Mouse (Mus musculus) monocyte, adult 5-6 weeks (primary cell): Measurements from ENCODE around the gene Kyat1. TPM values are rescaled to one million over a fixed set of nuclear protein-coding genes. Genes with fewer than 3 reads are reported as not detected.

Source experiments
- ATAC-seq: fragments of 153-309, 156-312 bp; replicated peaks from 2 replicates; pipeline ENCODE4 v1.8.0; 2017; ENCODE audit warnings: mild to moderate bottlenecking; ENCODE audit not compliant: low TSS enrichment, insufficient number of reproducible peaks, severe bottlenecking, poor library complexity, low FRiP score
- total RNA-seq: library from RNA; stranded (forward); fragments of 200-1000, 200-491, 200-594 nt; gene quantifications from 3 replicates; pipeline ENCODE4 v1.2.3, GENCODE M21; 2017

Kyat1 gene
- total RNA-seq, 1 experiment from 2014 or later = 1.2 TPM

DNA sequence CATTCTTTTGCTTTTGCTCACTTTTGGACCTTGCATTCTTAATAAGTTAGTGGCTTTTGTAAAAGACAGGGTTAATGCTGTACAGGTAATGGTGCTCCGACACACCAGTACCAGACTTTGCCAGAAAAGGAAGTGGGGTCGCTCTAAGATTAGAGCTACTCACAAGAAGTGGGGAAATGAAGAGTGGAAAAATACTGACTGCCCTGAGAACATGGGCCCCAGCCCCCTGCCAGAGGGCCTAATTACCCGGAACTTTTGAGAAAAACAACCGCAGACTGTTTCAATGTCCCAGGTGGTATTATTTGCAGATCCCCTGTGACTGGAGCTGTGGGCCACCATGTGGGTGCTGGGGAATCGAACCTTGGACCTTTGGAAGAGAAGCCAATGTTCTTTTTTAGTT, 29.9 kb upstream of the Kyat1 start:
- no peak for ATAC-seq

DNA sequence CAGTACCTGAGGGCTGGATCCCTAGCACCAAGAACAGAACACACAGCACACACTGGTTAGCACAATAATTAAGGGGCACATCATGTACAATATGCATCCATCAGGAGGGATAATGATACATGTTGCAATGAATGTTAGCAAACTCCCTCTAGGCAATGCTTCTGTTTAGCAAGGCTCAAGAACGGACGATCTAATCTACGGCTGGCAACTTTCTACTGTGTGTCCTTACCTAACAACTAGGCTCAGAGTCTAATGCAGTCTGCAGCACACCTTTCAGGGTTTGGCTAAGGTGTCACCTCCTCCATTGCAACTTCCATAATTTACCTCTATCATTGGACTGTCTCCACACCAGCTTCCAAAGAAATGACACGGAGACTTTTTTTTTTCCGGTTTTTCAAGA, 10.6 kb upstream of the Kyat1 start:
- ATAC-seq = no peak

DNA sequence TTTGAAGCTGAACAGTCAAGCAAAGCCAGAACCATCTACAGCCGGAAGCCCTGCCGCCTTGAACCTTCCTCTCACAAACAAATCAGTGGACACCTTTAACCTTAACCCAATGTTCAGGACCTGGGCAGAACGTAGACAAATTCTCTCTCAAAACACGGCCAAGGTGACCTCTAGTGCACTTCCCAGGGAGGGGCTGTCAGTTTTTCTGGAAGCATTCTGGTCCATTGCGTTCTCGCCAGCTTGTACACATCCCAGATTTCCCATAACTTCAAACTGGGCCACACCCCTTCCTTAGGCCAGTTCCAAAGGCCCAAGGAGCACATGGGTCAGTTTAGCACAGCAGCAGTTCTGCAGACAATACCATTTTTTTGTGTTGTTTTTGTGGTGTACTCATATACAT, 9.8 kb upstream of the Kyat1 start:
- ATAC-seq = no peak

DNA sequence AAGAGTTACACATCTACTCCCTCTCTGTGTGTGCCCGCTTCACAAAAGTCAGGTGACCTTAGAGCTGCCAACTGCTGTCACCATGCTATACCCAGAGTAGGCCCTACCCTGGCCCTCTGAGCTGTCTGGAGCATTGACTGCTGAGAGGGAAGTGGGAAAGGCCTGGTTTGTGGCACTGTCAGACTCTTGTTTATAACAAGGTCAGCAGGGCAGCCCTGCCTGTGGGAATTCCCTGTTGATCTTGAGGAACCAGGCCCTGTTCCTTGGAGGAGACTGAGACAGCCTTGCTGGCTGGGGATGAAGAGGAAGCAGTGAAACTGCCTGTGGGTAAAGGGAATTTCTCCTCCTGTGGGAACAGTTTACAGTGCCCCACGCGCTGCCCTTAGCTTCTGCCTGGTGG, 9.1 kb upstream of the Kyat1 start:
- ATAC-seq = no peak

DNA sequence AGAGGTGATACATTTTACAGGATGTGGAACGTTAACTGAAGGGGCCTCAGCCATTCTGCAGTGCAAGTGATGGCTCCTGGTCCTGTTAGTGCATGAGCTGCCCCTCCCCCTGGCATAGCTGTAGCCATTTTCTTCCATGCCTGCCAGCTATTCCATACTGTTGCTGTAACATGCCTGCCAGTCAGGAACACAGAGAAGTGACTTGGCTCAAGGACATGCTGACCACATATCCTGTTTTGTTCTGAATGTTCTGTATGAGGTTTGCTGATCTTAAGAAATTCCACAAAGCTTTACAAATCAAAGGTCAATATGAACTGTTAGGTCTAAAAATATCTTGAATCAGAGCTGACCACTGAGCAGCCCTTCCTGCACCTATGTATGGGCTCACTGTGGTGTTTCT, 7.3 kb upstream of the Kyat1 start:
- ATAC-seq = no peak

DNA sequence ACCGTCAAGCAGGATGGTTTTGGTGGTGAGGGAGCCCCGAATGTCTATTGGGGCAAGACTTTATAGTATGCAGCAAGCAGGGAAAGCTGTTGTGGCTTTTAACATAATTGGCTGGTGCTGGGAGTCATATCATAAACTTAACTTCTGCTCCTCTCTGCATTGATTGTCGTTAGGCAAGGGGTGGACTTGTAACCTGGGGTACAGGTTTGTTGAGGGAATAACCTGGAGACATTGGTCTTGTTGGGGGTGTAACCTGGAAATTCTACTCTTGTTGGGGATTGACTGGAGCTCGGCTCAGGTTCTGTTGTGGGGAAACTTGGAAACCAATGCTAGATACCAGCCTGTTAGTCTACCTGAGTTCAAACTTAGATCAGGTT, 6.5 kb upstream of the Kyat1 start:
- ATAC-seq = no peak

DNA sequence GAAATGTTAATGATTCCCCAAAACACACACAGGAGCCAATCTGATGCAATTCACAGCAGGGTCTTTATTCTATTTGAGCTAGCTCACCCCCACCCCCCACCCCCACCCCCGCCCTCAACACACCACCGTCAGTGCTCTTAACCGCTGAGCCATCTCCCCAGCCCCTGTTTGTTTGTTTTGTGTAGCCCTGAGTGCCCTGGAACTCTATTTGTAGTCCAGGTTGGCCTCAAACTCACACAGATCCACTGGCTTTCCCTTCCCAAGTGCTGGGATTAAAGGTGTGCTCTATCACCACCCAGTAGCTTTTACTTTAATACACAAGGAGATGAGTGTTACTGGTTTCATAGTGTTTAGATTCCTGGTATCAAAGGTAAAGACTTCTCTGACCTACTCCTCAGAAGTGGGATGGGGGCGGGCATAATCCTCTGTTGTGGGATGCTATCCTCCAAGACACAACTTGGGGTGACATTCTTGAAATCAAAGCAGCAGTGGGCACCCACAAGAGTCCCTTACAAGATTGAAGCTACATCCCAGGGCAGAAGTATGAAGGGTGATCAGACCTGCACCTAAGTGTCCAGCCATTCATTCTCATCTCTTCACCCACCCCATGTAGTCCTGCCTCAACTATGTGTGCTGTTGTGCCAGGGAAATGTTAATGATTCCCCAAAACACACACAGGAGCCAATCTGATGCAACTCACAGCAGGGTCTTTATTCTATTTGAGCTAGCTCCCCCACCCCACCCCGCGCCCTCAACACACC, 5.9 kb upstream of the Kyat1 start:
- no peak for ATAC-seq

DNA sequence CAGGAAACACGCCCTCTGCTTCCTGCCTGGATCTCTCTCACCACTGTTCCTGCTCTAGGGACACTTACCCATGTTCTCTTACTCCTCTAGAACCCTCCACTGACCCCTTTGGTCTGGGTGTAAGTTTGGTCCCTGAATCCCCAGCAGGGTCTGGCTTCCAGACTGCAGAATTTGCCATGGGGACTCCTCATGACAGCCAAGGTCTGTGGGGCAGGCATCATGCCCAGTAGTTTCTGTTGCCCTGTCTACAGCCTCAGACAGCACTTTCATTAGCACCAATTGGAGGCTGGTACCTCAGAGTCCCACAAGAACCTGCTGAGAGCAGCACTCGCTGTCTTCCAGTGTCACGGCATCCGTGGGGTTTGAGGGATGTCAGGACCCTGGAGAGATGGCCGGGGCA, 2.2 kb upstream of the Kyat1 start:
- ATAC-seq = no peak

DNA sequence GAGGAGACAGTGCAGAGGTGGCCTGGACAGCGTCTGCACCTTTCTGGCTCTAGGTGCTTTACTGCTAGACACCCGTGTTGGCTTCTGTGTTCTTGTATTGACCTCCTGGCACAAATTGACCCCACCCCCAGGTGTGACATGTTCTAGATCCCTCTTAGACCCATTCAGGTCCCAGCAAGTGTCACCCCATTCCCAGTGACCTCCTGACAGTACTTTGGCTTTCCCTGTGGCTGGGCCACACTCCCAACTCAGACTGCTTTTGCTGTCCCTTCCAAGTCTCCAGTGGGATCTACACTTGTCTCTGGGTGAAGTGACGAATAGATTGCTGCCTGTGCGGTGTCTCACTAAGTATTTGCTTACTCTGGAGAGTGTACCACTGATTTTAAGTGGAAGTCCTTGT, 1.8 kb upstream of the Kyat1 start:
- ATAC-seq = no peak

DNA sequence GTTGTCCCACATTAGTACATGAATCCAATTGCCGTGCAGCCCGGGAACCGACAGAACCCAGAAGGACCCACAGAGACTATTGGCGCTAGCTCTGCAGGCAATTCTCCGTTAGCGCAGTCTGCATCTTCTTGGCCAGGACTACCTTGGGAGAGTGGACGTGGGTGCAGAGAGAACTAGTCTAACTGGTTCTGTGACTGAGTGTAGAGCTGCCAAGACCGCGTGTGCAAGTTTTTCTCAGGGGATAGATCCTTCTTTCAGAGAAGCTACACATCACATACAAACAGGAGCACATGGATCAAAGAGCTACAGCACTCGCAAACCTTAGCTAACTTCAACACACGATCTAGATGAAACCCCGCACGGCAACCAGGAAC, 405 bp downstream of the Kyat1 start:
- no peak for ATAC-seq

DNA sequence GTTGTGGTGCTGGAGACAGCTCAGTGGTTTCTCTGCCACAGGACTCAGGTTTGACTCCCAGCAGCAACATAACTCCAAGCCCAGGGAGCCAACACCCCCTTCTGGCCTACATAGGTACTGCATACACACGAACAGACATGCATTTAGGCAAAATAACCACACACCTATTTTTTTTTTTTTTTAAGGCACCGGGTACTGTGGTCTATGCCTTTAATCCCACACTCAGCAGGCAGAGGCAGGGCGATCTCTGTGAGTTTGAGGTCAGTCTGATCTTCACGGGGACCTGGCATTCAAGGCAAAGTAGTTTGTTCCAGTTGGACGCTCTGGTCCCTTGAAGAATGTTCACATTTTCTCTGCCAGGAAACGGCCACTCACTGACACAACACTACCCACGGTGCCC, 2.2 kb downstream of the Kyat1 start:
- no peak for ATAC-seq

DNA sequence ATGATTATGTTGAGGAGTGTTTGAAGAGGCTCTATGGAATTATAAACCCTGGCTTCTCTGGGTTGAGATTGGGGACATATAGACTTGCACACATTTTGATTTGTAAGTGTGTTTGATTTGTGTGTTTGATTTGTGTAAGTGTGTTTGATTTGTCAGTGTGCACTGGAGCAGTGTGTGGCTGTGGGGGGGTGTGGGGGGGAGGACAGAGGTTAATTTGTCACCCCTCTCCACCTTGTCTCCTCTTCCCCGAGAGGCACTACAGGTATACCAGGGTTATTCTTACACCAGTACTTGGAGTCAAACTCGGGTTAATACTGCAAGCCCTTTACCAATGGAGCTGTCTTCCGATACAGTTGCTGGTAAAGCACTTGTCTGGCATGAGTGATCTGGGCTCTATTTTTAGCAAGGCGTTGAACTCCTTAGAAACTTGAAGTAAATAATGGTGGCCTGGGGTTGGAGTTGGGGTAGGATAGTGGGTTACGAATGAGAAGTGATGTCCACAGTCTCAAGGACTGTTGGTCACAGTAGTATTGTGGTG, 5.2 kb downstream of the Kyat1 start:
- no peak for ATAC-seq

DNA sequence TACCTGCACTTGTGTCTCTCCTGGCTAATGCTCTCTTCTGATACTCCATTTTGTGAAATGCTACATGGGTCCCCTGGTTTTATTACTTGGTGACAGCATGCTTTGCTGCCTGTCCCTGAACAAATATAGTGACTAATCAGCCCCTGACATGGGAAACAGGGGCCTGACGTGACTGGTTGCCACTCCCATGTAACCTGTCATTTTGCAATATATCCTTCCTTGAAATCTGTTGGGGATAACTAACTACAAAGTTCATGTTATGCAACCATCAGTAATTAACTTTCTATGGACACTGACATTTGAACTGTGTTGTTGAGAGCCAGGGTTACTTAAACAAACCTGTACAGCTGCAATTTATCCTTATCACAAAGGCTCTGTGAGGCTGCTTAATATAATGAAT, 5.7 kb downstream of the Kyat1 start:
- ATAC-seq = no peak

DNA sequence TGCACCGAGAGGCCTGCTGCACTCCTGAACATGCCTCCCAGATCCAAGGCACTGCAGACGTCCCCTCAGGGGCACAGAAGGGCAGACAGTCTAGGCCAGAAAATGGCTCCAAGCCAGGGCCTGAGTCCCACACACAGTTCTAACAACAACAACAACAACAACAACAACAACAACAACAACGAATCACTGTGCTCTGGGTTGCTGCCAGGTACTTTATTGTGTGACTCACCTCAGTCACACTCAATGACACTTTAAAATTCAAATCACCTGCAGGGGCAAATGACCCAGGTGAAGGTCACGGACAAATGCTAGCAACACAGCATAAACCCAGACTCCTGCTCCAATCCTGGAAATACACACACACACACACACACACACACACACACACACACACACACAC, 7.6 kb downstream of the Kyat1 start:
- ATAC-seq = no peak

DNA sequence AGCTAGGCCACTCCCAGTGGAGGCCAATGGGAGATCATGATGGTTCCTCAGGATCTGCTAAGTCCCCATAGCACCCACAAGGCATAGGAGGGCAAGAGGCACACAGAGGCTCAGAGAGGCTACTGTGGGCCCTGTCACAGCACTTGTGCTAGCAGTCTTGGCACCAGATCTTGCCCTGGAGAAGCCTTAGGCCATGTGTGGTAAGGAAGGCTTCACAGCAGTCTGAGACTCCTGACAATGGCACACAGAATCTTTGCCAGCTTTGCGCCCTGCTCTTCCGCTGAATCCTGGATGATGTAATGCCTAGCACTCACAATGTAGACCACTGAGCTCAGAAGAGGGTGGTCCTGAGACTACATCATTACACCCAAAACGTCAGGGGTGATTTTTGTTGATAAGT, 11.0 kb downstream of the Kyat1 start:
- ATAC-seq = no peak

DNA sequence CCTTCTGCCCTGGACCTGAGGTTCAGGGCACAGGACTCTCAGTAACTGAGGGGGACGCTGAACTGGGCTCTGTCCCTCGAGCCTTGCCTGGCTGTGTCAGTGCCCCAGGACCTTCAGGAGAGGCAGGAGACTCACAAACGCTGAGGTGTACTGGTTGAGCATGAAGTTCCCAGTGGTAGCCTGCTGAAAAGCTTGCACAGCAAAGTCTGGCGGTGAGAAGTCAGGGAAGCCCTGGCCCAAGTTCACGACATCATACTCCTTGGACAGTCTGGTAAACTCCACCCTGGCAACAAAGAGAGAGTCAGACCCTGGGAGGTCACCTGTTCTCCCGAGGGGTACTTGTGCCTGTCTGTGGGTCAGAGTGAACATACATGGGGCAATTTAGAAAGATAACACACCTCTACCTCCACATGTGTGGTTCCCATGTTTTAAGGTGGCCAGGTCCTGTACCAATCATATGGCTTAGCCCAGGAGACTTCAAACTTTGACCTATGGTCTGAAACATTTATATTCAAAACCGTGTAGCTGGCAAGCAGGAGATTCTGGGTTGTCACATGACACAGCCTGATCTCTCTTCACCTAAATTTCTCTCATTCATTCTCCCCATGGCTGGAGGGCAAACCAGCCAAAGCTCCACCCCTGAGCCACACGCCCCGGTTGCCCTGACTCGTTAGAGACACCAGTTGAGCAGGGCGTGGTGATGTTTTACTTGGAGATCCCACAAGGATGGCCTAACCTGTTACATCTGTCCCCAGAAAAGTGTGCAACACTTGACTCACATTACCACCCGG, 13.7 kb downstream of the Kyat1 start:
- ATAC-seq = no peak

DNA sequence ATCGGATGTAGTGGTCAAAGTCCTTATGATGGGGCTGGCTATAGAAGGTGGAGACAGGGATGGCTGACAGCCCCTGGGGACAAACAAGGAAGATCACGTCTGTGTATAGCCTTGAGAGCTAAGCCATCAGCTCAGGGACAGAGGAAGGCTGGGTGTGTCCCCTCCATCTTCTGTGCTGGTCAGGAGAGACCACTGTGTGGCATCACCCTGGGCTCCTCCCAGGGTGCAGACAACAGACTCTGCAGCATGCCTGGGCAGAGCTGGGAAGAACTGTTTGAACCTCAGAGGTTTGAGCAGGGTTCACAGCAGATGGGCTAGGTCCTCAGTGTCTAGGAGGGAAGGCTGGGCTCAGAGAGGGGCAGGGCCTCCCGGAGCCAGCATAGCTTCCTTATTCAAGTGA, 20.0 kb downstream of the Kyat1 start:
- ATAC-seq = no peak

DNA sequence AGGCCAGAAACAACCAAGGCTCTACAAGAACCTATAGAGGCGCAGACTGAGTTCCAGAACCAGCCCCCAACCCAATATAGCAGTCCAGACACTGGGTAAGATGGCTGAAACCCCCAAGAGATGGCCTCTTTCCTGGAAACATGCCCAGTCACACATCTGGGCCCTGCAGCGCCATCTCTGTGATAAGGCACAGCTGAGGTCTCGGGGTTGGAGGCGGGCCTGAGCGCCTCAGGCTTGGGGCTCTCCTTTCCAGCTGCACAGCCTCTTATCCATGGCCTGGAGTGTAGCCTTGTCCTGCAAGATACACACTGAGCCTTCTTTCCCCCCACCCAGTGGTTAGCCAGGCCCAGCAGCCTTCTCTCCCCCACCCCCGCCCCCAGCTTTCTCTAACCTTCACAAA, 20.4 kb downstream of the Kyat1 start:
- no peak for ATAC-seq

DNA sequence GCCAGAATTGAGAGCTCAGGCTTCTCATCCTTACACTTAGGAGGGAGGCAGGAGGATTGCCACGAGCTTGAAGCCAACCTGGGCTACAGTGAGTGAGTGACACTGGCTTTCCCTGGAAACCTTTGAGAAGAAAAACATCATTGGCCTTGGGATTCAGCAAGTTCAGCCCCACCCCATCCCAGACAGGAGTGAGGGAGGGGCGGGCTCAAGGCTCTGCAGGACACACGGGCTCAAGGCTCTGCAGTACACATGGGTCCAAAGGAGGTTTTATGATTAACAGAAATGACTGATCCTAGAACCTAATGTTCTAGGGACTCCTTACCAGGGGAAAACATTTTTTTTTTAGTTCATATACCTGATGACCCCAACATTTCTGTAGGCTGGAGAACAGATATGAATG, 21.9 kb downstream of the Kyat1 start:
- no peak for ATAC-seq

DNA sequence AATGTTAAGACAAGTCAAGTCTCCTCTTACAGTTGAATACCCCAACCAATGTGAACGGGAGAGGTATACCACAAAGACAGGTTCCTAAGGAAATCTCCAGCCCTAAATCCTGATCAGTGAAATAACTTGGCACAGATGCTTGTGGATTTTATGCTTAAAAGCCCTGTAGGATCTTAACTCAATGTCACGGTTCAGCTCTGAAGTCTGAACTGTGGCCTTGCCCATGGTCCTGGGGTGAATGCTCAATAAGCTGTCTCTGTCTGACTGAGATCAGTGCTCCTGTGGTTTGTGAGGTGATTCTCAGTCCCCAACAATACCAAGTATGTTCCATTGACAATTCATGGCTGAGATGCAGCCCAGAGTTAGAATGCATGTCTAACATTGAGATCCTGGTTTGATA, 23.2 kb downstream of the Kyat1 start:
- ATAC-seq = no peak
